Mouse (Mus musculus): ENCODE results near the gene Steap4.
"Not testable (repeated sequence)": the region's sequence is repeated elsewhere in the genome, so short reads cannot be mapped to it uniquely, and the experiment has no call there.

Steap4 gene

DNA sequence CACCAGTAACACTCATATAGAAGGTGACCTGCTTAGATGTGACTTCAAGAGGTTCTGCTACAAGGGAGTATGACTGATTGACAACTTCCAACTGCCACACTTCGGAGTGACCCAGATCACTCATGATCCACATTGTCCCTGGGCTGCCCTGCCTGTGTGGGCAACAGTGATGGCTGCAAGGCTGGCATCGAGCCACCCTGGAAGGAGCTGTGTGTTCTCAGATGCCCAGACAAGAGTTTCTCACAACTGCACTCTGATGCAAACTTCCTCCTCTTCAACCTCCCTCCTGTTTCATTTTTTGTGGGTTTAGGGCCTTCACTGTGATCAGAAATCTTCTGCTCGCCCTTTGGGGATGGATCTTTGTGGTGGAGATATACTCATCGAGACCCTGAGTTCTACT lies 28.2 kb downstream of the Steap4 start:
- in situ Hi-C loops (cut with MboI, MseI): no loop called here

DNA sequence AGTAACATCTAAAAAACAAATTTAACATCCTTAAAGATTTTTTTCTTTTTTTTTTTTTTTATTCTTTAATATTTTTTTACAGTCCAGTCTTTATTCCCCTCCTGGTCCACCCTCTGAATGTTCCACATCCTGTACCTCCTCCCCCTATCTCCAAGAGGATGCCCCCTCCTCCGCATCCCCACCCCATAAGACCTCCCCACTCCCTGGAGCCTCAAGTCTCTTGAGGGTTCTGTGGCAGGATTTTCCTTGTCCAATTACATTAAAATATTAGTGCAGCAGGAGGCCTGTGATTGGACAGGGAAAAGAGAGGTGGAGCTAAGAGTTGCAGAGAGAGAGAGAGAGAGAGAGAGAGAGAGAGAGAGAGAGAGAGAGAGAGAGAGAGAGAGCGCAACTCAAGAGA lies 31.4 kb downstream of the Steap4 start:
- in situ Hi-C loops (cut with MboI, MseI): not testable (repeated sequence)

DNA sequence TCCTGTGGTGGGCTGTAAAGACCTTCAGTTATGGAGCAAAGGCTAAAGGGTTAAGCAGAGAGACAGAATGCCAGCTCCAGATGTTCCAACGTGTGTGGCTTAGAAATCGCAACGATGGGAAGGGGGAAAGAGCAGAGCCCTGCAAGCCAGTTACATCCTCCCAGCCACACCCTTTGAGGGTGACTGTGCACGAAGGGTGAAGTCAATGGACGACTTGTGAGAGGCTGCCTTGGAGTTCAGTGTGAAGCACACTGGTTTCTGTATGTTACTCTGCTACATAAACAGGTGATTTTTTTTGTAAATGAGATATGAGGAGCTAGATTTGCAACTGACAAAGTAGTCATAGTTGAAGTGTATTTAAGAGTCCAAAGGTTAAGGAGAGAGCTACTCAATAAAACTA lies 33.5 kb downstream of the Steap4 start:
- in situ Hi-C loops (cut with MboI, MseI): no loop called here

DNA sequence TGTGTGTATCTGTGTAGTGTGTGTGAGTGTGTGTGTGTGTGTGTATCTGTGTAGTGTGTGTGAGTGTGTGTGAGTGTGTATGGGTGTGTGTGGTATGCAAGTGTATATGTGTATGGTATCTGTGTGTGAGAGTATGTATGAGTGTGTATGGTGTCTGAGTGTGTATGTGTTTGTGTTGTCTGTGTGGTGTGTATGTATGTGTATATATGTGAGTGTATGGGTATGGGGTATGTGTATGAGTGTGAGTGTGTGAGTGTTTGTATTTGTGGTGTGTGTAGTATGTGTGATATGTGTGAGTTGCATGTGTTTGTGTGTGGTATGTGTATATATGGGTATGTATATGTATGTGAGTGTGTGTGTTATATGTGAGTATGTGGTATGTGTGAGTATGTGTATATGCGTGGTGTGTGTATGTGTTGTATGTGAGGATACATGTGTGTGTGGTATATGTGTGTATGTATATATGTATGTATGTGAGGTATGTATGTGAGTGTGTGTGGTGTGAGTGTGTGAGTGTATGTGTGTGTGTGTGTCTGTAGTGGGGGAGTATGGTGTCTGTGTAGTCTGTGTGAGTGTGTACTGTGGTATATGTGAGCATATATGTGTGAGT lies 35.1 kb downstream of the Steap4 start:
- in situ Hi-C loops (cut with MboI, MseI): no loop called here

DNA sequence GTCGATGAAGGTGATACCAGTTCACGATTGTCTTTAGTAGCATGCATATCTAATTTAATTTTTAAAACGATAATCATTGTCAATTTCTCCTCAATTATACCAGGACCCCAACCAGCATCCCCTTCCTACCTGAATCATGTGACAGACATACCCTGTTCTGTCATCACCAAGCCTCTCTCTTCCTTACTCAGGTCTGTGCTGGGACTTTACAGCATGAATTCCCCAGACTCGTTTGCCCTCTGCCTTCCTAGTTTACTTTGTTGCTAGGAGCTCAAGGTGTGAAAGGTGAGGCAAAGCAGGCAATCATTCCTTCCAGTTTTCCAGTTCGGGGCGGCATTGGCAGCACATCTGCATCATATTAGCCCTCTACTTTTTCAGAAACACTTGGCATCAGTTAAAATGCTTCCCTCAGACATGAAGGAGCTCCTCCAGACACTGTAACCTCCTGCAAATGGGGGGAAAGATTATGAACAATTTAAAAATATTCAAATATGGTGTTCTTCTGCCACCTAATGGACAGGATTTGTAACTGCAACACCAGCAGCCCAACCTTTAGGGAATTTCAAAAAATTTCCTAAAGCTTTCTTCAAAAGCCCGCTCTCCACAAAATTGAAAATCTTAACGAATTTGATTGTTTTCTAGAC lies 36.3 kb downstream of the Steap4 start:
- in situ Hi-C loops (cut with MboI, MseI): no loop called here

DNA sequence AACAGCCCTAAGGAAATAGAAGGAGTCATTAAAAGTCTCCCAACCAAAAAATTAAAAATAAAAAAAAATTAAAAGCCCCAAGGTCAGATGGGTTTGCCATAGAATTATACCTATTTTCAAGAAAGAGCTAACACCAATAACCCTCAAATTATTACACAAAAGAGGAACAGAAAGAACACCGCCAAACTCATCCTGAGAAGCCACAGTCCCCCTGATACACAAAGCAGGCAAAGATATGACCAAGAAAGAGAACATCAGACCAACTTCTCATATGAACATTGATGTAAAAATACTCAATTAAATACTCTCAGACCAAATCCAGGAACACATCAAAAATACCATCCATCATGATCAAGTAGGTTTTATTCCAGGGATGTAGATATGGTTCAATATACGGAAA lies 36.8 kb downstream of the Steap4 start:
- in situ Hi-C loops (cut with MboI, MseI): no loop called here

DNA sequence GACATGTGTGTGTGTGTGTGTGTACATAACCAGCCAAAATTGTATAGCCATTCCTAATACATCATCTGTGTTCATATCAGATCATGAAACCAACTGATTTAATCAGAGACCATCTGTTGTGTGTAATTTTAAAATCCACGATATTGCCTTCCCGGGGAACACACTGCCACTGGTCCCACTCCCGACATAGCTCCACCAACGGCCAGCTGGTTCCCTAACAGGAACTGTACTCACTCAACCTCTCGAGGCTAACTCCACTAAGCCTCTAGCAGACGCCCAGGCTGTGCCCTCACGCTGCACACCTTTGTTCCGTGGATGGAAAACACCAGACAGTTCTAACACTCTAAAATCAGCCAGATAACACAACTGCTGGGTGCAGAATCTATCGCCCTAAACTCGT lies 40.2 kb downstream of the Steap4 start:
- in situ Hi-C loops (cut with MboI, MseI): no loop called here

DNA sequence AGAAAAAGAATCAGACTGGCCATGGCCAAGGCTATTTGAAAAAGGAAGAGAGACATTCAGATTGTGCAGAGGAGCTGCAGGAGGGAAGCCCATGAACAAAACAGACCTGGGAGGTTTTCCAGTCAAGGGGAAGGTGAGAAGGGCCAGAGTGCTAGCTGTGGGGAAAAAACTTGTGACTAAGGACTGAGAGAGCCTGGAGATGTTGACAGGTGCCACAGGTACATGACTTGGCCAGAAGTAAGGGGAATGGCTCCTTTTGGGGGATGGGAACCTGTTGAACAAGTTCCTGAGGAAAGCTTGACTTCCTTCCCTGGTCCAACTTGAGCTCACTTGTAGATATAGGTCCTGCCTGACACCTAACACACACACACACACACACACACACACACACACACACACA lies 42.6 kb downstream of the Steap4 start:
- in situ Hi-C loops (cut with MboI, MseI): no loop called here

DNA sequence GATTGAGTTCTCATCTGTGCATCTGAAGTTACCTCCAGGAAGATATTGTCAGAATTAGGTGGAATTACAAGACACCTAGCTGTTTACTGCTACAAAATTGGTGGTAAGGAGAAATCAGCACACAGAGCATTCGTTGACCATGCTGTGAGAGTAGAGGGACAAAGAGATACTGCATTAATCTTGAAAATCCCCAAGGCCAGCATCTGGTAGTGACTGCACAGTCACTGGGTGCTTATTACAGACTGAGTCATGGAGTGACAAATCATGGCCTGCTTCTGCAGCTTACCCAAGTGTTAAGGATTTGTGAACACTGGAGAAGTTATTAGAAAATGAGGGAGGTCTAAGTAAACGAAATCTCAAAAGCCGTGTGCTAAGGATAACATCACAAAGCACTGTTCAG lies 53.0 kb downstream of the Steap4 start:
- in situ Hi-C loops (cut with MboI, MseI): no loop called here

Data from T-helper 17 cell (primary cell).